Mouse (Mus musculus): ENCODE results near the gene Rnf43. TPM values are rescaled to one million over a fixed set of nuclear protein-coding genes. Genes with fewer than 3 reads are reported as not detected.

Rnf43 gene
- polyA plus RNA-seq, 1 experiment from 2014 or later = 5.5 TPM

GRCm38 (mm10) chr11:87678545-87678944 lies 16.0 kb downstream of the Rnf43 start:
- Histone ChIP-seq H3K9ac (no peak overlapping the region), H3K27me3 (no peaks in the 10 kb centered on the region), H3K9me3 (no peaks in the 10 kb centered on the region), H3K4me3 (no peak overlapping the region), H3K36me3 (no peaks in the 10 kb centered on the region), H3K4me1 (peaks cover 7% of the 10 kb centered on the region; the same call in 1 of the 2 replicates), H3K27ac (no peak overlapping the region), H3K4me2 (replicated peaks) (no peak overlapping the region)
- no peak for ATAC-seq (ENCODE audit: insufficient number of reproducible peaks, insufficient read depth, low FRiP score, low TSS enrichment)
- WGBS = 75% methylated on average over 4 of the region's 4 CpGs

- ATAC-seq (ENCODE audit: insufficient number of reproducible peaks, insufficient read depth, low FRiP score, low TSS enrichment) = no peak
- no peaks in the 10 kb centered on the region for H3K36me3 ChIP-seq
- no peak overlapping the region for H3K9ac ChIP-seq
- peaks cover 7% of the 10 kb centered on the region; the same call in 1 of the 2 replicates for H3K4me1 ChIP-seq
- H3K4me2 ChIP-seq (replicated peaks) = no peak overlapping the region
- WGBS = 71% methylated on average over 7 of the region's 7 CpGs
- no peaks in the 10 kb centered on the region for H3K27me3 ChIP-seq
- no peak overlapping the region for H3K4me3 ChIP-seq
- no peak overlapping the region for H3K27ac ChIP-seq
- no peaks in the 10 kb centered on the region for H3K9me3 ChIP-seq
These were observed 16.5 kb downstream of the Rnf43 start for GRCm38 (mm10) chr11:87678976-87679375.

- Histone ChIP-seq H3K36me3 (no peaks in the 10 kb centered on the region), H3K9ac (no peak overlapping the region), H3K4me3 (no peak overlapping the region), H3K27ac (no peak overlapping the region), H3K9me3 (no peaks in the 10 kb centered on the region), H3K4me2 (replicated peaks) (no peak overlapping the region), H3K4me1 (peaks cover 7% of the 10 kb centered on the region; the same call in 1 of the 2 replicates), H3K27me3 (no peaks in the 10 kb centered on the region)
- 84% methylated on average over 9 of the region's 9 CpGs for WGBS
- no peak for ATAC-seq (ENCODE audit: insufficient number of reproducible peaks, insufficient read depth, low FRiP score, low TSS enrichment)
These were observed 18.3 kb downstream of the Rnf43 start for GRCm38 (mm10) chr11:87680786-87681185.

- 82% methylated on average over 12 of the region's 12 CpGs for WGBS
- Histone ChIP-seq H3K4me1 (peaks cover 11% of the 10 kb centered on the region; the same call in 1 of the 2 replicates), H3K9ac (no peak overlapping the region), H3K4me3 (no peak overlapping the region), H3K9me3 (no peaks in the 10 kb centered on the region), H3K27ac (no peak overlapping the region), H3K36me3 (no peaks in the 10 kb centered on the region), H3K27me3 (no peaks in the 10 kb centered on the region), H3K4me2 (replicated peaks) (no peak overlapping the region)
- ATAC-seq (ENCODE audit: insufficient number of reproducible peaks, insufficient read depth, low FRiP score, low TSS enrichment) = no peak
These were observed 19.6 kb downstream of the Rnf43 start for GRCm38 (mm10) chr11:87682096-87682495.

GRCm38 (mm10) chr11:87682838-87683571 lies 20.5 kb downstream of the Rnf43 start:
- Histone ChIP-seq H3K4me1 (peaks cover 15% of the 10 kb centered on the region; the same call in 1 of the 2 replicates), H3K36me3 (no peaks in the 10 kb centered on the region), H3K9me3 (no peaks in the 10 kb centered on the region), H3K9ac (no peak overlapping the region), H3K4me2 (replicated peaks) (no peak overlapping the region), H3K27me3 (no peaks in the 10 kb centered on the region), H3K27ac (peak overlapping the region; percentile 46; the same call in 1 of the 2 replicates), H3K4me3 (no peak overlapping the region)
- no peak for ATAC-seq (ENCODE audit: insufficient number of reproducible peaks, insufficient read depth, low FRiP score, low TSS enrichment)
- 54% methylated on average over 13 of the region's 13 CpGs for WGBS

- Histone ChIP-seq H3K36me3 (no peaks in the 10 kb centered on the region), H3K9ac (no peak overlapping the region), H3K27ac (no peak overlapping the region), H3K4me1 (peaks cover 38% of the 10 kb centered on the region), H3K27me3 (no peaks in the 10 kb centered on the region), H3K4me2 (replicated peaks) (no peak overlapping the region), H3K4me3 (no peak overlapping the region), H3K9me3 (no peaks in the 10 kb centered on the region)
- WGBS = 61% methylated on average over 7 of the region's 7 CpGs
- ATAC-seq (ENCODE audit: insufficient number of reproducible peaks, insufficient read depth, low FRiP score, low TSS enrichment) = no peak
These were observed 23.9 kb downstream of the Rnf43 start for GRCm38 (mm10) chr11:87686407-87686806.

GRCm38 (mm10) chr11:87687246-87688225 lies 25.0 kb downstream of the Rnf43 start:
- Histone ChIP-seq H3K4me3 (no peak overlapping the region), H3K27me3 (no peaks in the 10 kb centered on the region), H3K36me3 (no peaks in the 10 kb centered on the region), H3K9me3 (no peaks in the 10 kb centered on the region), H3K4me2 (replicated peaks) (no peak overlapping the region), H3K4me1 (peaks cover 38% of the 10 kb centered on the region), H3K27ac (peak overlapping the region; percentile 32; the same call in 1 of the 2 replicates), H3K9ac (no peak overlapping the region)
- no peak for ATAC-seq (ENCODE audit: insufficient number of reproducible peaks, insufficient read depth, low FRiP score, low TSS enrichment)
- 67% methylated on average over 15 of the region's 15 CpGs for WGBS

- WGBS = 90% methylated on average over 11 of the region's 11 CpGs
- H3K4me2 ChIP-seq (replicated peaks) = no peak overlapping the region
- ATAC-seq (ENCODE audit: insufficient number of reproducible peaks, insufficient read depth, low FRiP score, low TSS enrichment) = no peak
- no peaks in the 10 kb centered on the region for H3K27me3 ChIP-seq
- H3K4me1 ChIP-seq = peaks cover 31% of the 10 kb centered on the region
- no peaks in the 10 kb centered on the region for H3K9me3 ChIP-seq
- no peaks in the 10 kb centered on the region for H3K36me3 ChIP-seq
- 0 out of 2 replicates have a peak overlapping the region, but pooled peaks have one; percentile 5 for H3K27ac ChIP-seq
- H3K4me3 ChIP-seq = no peak overlapping the region
- H3K9ac ChIP-seq = no peak overlapping the region
These were observed 26.1 kb downstream of the Rnf43 start for GRCm38 (mm10) chr11:87688478-87689203.

GRCm38 (mm10) chr11:87689402-87689808 lies 26.9 kb downstream of the Rnf43 start:
- peak; percentile 81 for ATAC-seq (ENCODE audit: insufficient number of reproducible peaks, insufficient read depth, low FRiP score, low TSS enrichment)
- peak overlapping the region; percentile 1 for H3K4me2 ChIP-seq (replicated peaks)

GRCm38 (mm10) chr11:87690054-87690740 lies 27.7 kb downstream of the Rnf43 start:
- Histone ChIP-seq H3K27me3 (no peaks in the 10 kb centered on the region), H3K36me3 (no peaks in the 10 kb centered on the region), H3K9me3 (no peaks in the 10 kb centered on the region), H3K4me3 (no peak overlapping the region), H3K27ac (peak overlapping the region; percentile 32; the same call in 1 of the 2 replicates), H3K9ac (no peak overlapping the region), H3K4me1 (peaks cover 31% of the 10 kb centered on the region), H3K4me2 (replicated peaks) (peak overlapping the region; percentile 1; the same call in 1 of the 2 replicates)
- ATAC-seq (ENCODE audit: insufficient number of reproducible peaks, insufficient read depth, low FRiP score, low TSS enrichment) = peak; percentile 43; the same call in 1 of the 2 replicates
- WGBS = 54% methylated on average over 16 of the region's 16 CpGs

More at GRCm38 (mm10) chr11:87689402-87689808, 26.9 kb downstream of the Rnf43 start:
- Histone ChIP-seq H3K27ac (peak overlapping the region; percentile 32; the same call in 1 of the 2 replicates), H3K36me3 (no peaks in the 10 kb centered on the region), H3K27me3 (no peaks in the 10 kb centered on the region), H3K9me3 (no peaks in the 10 kb centered on the region), H3K9ac (no peak overlapping the region), H3K4me1 (peaks cover 31% of the 10 kb centered on the region), H3K4me3 (no peak overlapping the region)
- 11% methylated on average over 7 of the region's 7 CpGs for WGBS
